Mouse (Mus musculus) embryonic facial prominence, embryonic 11.5 days (tissue): ENCODE measurements around the gene Zbtb5. TPM values are rescaled to one million over a fixed set of nuclear protein-coding genes. Genes with fewer than 3 reads are reported as not detected.

Experiments used
- ATAC-seq: fragments of 200-750 bp; cut with Nextera tagmentation; replicated peaks from 2 replicates; pipeline ENCODE4 v1.8.0; 2017; ENCODE audit warnings: low read depth; ENCODE audit not compliant: insufficient number of reproducible peaks, low FRiP score, low TSS enrichment
- DNase-seq: peaks from one replicate; pipeline ENCODE4 v3.0.0-alpha.2; 2015; ENCODE audit warnings: low spot score
- H3K27ac ChIP-seq: fragments of 300-500 bp; sonication (generic); replicated peaks from 2 replicates; pipeline ENCODE4 v1.5.1; 2014; ENCODE audit warnings: mild to moderate bottlenecking, low read depth, low read length, control low read depth
- H3K27me3 ChIP-seq: fragments of 300-500 bp; sonication (generic); 2 replicates; pipeline ENCODE4 v1.6.1; 2014; ENCODE audit warnings: mild to moderate bottlenecking, low read length, moderate library complexity, mixed read lengths; ENCODE audit not compliant: control insufficient read depth, insufficient read depth
- H3K36me3 ChIP-seq: fragments of 300-500 bp; sonication (generic); replicated peaks from 2 replicates; pipeline ENCODE4 v1.6.1; 2014; ENCODE audit warnings: low read depth, mild to moderate bottlenecking, low read length, moderate library complexity, mixed read lengths; ENCODE audit not compliant: control insufficient read depth, insufficient read depth
- H3K4me1 ChIP-seq: fragments of 300-500 bp; sonication (generic); 2 replicates; pipeline ENCODE4 v1.6.1; 2014; ENCODE audit warnings: low read length, mixed read lengths; ENCODE audit not compliant: control insufficient read depth, insufficient read depth
- H3K4me2 ChIP-seq: fragments of 300-500 bp; sonication (generic); 2 replicates; pipeline ENCODE4 v1.6.1; 2014; ENCODE audit warnings: low read depth, mild to moderate bottlenecking, control low read depth, low read length, moderate library complexity
- H3K4me3 ChIP-seq: fragments of 300-500 bp; sonication (generic); 2 replicates; pipeline ENCODE4 v1.5.1; 2014; ENCODE audit warnings: low read depth, low read length, control low read depth
- H3K9ac ChIP-seq: fragments of 300-500 bp; sonication (generic); replicated peaks from 2 replicates; pipeline ENCODE4 v1.6.1; 2014; ENCODE audit warnings: mild to moderate bottlenecking, control low read depth, low read length
- H3K9me3 ChIP-seq: fragments of 300-500 bp; sonication (generic); replicated peaks from 2 replicates; pipeline ENCODE4 v1.6.1; 2016; ENCODE audit warnings: mild to moderate bottlenecking, low read length, inconsistent platforms, mixed read lengths; ENCODE audit not compliant: control insufficient read depth
- WGBS: fragments of 180-500 bp; shearing (Covaris S2); extraction: QIAGEN DNeasy Blood & Tissue Kit; methylation state at CpG from one replicate; pipeline ENCODE4 v1.1.7; 2014; 5-methylcytosine and 5-hydroxymethylcytosine counted together
- polyA plus RNA-seq: library from polyadenylated mRNA; unstranded; fragments of >200 nt; fragmentation: Nextera tagmentation; extraction: Ambion mirVana; gene quantifications from 2 replicates; pipeline ENCODE4 v1.2.1, GENCODE M21; 2014

Gene Zbtb5
- polyA plus RNA-seq, 1 experiment from 2014 or later: 42.5 TPM

DNA sequence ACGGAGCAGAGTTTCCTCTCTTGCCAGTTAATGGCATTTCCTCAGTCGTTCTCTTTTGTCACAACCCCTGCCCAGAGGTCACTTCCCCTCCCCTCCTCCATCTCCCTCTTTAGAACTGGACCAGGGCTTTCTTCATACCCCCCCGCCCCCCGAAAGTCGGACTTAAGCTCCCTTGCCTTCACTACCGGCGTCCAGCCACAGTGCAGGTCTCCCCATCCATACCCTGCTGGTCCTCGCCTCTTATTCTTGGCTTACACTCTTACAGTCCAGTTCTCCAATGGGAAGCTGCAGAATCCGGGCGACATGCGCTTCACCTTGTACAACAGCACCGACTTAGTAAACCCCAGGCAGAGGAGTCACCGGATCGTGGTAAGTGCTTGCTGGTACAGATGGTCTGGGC is 6.8 kb upstream of the Zbtb5 start:
- peaks cover 2% of the 10 kb centered on the region for H3K4me1 ChIP-seq
- DNase-seq (no peak), ATAC-seq (peak; percentile 27; the same call in 1 of the 2 replicates)
- WGBS: under 1% methylated on average over 14 of the region's 14 CpGs
- H3K4me3 ChIP-seq: peak overlapping the region; percentile 78
- no peaks in the 10 kb centered on the region for H3K27me3 ChIP-seq
- H3K4me2 ChIP-seq: peak overlapping the region; percentile 64
- H3K9ac ChIP-seq: peak overlapping the region; percentile 69
- H3K36me3 ChIP-seq: no peaks in the 10 kb centered on the region
- no peak overlapping the region for H3K27ac ChIP-seq
- H3K9me3 ChIP-seq: no peaks in the 10 kb centered on the region

DNA sequence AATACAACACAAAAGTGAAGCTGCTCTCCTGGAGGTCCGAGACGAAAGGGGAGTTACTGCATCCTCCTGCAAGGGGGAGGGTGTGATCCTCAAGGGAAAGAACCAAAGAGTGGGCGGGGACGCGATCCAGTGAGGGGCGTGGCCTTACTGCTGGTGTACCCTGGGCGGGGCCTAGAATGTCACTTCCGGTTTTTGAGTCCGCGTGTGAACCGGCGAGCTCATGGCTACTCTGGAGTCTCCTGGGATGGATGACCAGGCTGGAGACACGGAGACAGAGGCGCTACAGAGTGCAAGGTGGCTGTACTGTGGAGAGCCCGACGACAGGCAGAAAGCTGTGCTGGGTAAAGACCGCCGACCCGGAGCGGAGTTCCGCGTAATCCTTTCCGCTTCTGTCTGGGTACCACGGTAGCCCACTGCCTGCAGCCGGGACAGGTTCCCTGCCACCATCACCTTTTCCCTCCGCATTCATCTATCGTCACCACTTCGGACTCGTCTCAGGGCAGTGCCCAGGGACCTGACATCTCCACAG is 6.3 kb upstream of the Zbtb5 start, which contains the start of gene Polr1e:
Polr1e (plus strand) TSS at position 132 of the 529 bp plus-strand sequence.
- peak; percentile 74 for ATAC-seq
- Histone ChIP-seq H3K36me3 (no peaks in the 10 kb centered on the region), H3K4me2 (peak within 1 kb of the TSS; percentile 64), H3K9ac (peak within 1 kb of the TSS; percentile 69), H3K4me3 (peak within 1 kb of the TSS; percentile 78), H3K9me3 (no peaks in the 10 kb centered on the region), H3K27me3 (no peaks in the 10 kb centered on the region), H3K4me1 (peaks cover 2% of the 10 kb centered on the region), H3K27ac (no peak within 1 kb of the TSS)
- DNase-seq: peak; percentile 97
- WGBS: under 1% methylated on average over 29 of the region's 29 CpGs

DNA sequence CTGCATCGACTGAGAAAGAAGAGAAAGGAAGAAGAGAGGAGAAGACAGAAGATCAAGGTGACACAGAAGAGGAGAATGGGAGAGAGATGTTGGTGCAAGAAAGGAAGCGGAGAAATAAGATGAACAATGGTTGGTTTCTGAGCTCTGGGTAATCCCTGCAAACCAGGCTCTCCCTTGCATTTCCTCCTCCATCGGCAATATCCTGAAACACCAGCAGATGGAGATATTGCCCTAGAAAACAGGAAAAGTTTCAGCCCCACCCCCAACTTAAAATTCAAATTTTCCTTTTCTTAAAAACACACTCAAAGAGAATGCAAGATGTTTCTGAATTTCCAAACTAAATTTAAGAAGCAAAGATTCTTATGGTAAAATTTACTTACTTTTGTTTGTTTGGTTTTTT is 3.4 kb upstream of the Zbtb5 start:
- Histone ChIP-seq H3K27me3 (no peaks in the 10 kb centered on the region), H3K36me3 (no peaks in the 10 kb centered on the region), H3K4me2 (no peak overlapping the region), H3K9me3 (no peaks in the 10 kb centered on the region), H3K27ac (no peak overlapping the region), H3K9ac (0 out of 2 replicates have a peak overlapping the region, but pooled peaks have one; percentile 5), H3K4me3 (no peak overlapping the region), H3K4me1 (peaks cover 2% of the 10 kb centered on the region)
- 17% methylated on average over 3 of the region's 3 CpGs for WGBS
- ATAC-seq: no peak
- peak; percentile 74 for DNase-seq

DNA sequence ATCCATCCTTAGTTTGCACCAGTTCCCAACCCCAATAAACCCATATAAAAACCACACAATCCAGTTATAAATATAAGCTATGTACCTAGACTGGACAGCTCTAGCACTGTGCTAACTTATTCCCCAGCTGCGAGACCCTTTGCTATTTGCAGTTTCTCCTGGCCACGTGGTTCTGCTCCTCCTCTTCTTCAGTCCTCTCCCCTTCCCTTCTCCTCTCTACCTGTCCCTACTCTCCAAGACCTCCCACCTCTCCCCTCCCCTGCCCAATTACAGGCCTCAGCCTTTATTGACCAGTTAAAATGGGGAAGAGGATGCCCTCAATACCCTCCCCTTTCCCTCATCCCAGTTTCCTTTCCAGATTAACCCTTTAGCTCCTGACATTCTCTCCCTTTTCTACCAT is 1.3 kb upstream of the Zbtb5 start:
- Histone ChIP-seq H3K4me2 (peak overlapping the region; percentile 65; the same call in 1 of the 2 replicates), H3K4me1 (no peaks in the 10 kb centered on the region), H3K27ac (no peak overlapping the region), H3K27me3 (no peaks in the 10 kb centered on the region), H3K9me3 (no peaks in the 10 kb centered on the region), H3K4me3 (peak overlapping the region; percentile 56), H3K9ac (peak overlapping the region; percentile 72; the same call in 1 of the 2 replicates), H3K36me3 (no peaks in the 10 kb centered on the region)
- 5% methylated on average over 2 of the region's 2 CpGs for WGBS
- DNase-seq (no peak), ATAC-seq (no peak)

DNA sequence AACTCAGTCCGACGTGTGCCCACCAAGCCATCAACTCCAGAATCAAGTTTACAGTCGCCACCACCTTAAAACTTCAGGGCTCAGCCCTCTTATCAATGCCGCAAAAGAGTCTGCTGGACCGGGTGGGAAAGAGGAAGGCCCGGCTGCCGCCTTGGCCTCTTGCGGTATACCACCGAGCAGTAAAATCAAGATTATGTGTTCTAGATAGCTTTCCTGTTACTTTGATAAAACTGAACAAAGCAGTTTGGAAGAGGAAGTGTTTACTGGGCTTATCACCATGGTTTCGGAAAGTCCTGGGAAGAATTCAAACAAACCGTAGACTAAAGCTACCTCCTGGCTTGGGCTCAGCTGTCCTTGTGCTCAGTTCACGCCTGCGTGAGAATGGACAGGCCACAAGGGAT is 819 bp upstream of the Zbtb5 start:
- peak overlapping the region; percentile 56 for H3K4me3 ChIP-seq
- ATAC-seq (no peak), DNase-seq (no peak)
- H3K9me3 ChIP-seq: no peaks in the 10 kb centered on the region
- no peaks in the 10 kb centered on the region for H3K36me3 ChIP-seq
- WGBS: 3% methylated on average over 13 of the region's 13 CpGs
- H3K4me2 ChIP-seq: peak overlapping the region; percentile 65
- H3K27me3 ChIP-seq: no peaks in the 10 kb centered on the region
- H3K27ac ChIP-seq: peak overlapping the region; percentile 54; the same call in 1 of the 2 replicates
- H3K4me1 ChIP-seq: no peaks in the 10 kb centered on the region
- H3K9ac ChIP-seq: peak overlapping the region; percentile 72

DNA sequence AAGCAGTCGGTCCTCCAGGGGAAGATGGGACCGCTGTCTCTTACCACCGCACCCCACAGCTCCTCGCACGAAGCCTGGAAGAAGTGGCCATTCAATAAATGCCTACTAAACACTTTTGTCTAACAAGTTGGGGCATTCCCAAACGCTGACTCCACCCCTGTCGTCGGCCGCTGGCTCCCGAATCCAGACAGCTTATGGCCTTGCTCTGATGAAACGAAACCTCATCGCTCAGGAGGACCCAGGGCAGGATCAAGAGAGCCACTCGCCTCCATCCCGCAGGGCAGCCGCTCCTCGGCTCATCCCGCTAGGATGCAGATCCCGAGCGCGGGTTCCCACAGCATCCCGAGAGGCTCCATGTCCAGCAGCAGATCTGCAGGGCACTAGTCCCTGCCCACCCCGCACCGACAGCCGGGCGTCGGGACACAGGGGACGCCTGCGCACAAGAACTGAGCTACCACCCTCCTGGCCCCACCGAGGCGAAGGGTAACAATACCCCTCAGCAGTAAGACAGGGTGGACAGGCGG is 569 bp downstream of the Zbtb5 start:
- ATAC-seq: peak; percentile 86
- peak overlapping the region; percentile 86 for H3K9ac ChIP-seq
- 0% methylated on average over 31 of the region's 31 CpGs for WGBS
- peak overlapping the region; percentile 53 for H3K4me2 ChIP-seq
- H3K27me3 ChIP-seq: no peaks in the 10 kb centered on the region
- H3K9me3 ChIP-seq: no peaks in the 10 kb centered on the region
- H3K36me3 ChIP-seq: no peaks in the 10 kb centered on the region
- peak; percentile 60 for DNase-seq
- no peaks in the 10 kb centered on the region for H3K4me1 ChIP-seq
- peak overlapping the region; percentile 91 for H3K27ac ChIP-seq
- H3K4me3 ChIP-seq: peak overlapping the region; percentile 70

DNA sequence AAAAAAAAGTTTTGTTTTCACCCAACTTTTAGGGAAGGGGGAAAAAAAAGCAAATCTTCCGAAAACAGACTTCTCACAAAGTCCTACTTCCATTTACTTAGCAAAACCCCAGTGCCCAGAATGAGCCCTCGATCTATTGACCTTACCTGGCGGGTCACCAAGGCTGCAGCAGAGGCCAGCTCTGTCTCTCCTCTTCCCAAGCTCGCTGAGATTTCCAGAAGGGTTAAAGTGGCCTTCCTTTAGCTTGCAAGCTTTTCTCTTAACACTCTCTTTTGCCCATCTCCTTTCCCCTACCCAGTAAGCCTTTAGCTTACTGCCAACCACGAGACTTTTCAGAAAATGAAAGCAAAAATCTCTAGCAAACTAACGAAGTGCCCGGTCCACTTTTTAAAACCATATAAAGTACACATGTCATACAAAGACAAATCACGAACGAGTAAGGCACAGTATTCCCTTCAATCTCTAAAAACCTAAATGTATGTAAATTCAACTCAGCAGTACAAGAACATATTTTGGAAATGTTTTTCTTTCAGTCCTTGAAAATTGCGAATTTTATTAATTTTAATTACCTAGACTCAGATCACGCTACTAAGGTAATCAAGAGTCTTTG is 1.3 kb downstream of the Zbtb5 start:
- DNase-seq (no peak), ATAC-seq (no peak)
- Histone ChIP-seq H3K9me3 (no peaks in the 10 kb centered on the region), H3K9ac (peak overlapping the region; percentile 86), H3K4me2 (peak overlapping the region; percentile 53), H3K27me3 (no peaks in the 10 kb centered on the region), H3K36me3 (no peaks in the 10 kb centered on the region), H3K4me3 (peak overlapping the region; percentile 70), H3K4me1 (no peaks in the 10 kb centered on the region), H3K27ac (no peak overlapping the region)
- 10% methylated on average over 11 of the region's 11 CpGs for WGBS

DNA sequence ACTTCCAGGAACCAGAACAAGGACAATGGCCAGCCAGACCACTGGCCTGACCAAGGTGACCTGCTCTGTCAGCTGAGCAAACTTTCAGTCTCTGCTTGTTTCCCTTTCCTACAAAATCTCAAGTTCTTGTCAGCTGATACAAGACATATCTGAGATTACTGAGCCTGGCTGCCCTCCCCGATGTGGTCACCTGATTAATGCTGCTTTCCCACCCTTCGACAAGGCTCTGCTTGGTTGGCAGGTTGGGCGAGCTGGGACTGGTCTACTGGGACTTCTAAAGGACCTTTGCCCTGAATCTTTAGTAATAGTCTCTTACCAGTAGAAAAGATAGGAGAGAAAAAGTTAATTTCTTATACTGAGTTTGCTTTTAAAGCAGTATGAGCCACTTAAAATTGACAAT is 6.8 kb downstream of the Zbtb5 start:
- H3K27me3 ChIP-seq: no peaks in the 10 kb centered on the region
- no peaks in the 10 kb centered on the region for H3K9me3 ChIP-seq
- H3K4me2 ChIP-seq: no peak overlapping the region
- ATAC-seq (no peak), DNase-seq (no peak)
- WGBS: 83% methylated on average over 3 of the region's 3 CpGs
- H3K27ac ChIP-seq: no peak overlapping the region
- no peaks in the 10 kb centered on the region for H3K4me1 ChIP-seq
- no peak overlapping the region for H3K9ac ChIP-seq
- H3K4me3 ChIP-seq: no peak overlapping the region
- H3K36me3 ChIP-seq: no peaks in the 10 kb centered on the region
